Mouse (Mus musculus): ENCODE measurements at regions not wholly inside any gene's neighbourhood (a gene's known extent, or its start where the extent isn't known, plus 50 kb on each side); places are given as distances from the start of the nearest gene placed in this dataset.
A peak's percentile ranks its signal among the peaks of the same experiment; 100 is the strongest.

DNA sequence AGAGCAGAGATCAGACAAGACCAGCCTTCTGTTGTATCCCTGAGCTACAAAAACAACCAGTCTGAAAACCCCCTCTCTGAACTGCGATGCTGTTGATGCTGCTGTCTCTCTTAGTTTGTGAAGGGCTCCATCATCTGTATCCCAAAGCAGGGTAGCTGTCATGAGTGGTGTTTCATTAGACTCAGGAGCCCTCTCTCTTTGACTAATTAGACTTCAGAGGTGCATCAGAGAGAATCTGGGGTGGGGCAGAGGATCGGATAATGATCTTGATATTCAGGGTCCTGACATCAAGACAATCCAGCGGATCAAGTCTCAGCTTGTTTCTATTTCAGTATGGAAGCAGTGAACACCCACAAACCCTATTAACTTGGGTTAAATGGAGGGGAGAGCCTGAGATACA is 70.6 kb upstream of the Slc24a4 start:
- no peak for DNase-seq
- intact Hi-C loops (cut with DNase I) = no loop called here

- no peak for DNase-seq
- intact Hi-C loops (cut with DNase I) = no loop called here
Measured at GRCm38 (mm10) chr12:102058428-102058827, 70.1 kb upstream of the Slc24a4 start.

GRCm38 (mm10) chr12:102061096-102061495 is 67.4 kb upstream of the Slc24a4 start:
- DNase-seq = no peak
- intact Hi-C loops (cut with DNase I) = no loop called here

DNA sequence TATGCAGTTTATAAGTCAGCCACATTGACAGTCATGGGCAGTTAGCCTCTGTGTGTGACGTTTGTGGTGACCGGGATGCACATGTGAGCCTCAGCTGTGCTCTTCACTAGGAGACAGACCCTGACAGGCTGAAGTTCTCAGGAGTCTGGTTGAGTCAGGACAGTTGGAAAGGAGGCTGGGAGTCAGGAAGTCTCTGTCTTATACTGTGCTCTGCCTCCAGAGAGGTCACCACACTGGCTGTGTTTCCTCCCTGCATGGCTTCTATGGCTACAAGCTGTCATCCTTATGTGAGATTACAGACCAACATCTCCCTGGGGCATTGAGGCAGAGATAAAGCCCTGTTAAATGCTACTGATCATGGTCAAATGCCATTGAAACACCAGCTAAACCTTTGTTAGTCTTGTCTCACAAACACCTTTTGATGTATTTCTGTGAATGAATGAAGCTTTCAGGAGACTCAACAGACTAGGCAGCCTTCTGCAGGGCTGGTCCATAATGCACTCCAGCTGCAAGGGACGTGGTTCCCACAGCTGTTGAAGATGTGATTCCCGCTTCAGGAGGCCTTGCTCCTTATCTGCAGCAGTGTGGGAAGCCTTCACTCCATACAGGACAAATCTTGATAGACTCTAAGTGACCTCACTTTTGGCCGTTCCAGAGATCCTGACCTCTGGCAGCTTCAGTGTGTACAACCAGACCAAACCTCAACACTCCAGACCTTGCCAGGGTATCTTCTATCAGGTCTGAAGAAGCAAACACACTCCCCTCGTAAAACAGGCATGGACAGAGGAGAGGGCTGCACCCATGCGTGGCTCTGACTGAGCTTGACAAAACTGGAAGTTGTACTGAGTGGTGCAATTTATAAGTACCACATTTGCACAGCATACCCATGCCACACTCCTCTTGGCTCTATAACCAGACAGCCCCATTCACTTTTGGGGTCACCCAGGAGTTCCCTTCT is 66.6 kb upstream of the Slc24a4 start:
- peak in 1 of 2 experiments; percentile 3 for DNase-seq
- intact Hi-C loops (cut with DNase I) = no loop called here

DNA sequence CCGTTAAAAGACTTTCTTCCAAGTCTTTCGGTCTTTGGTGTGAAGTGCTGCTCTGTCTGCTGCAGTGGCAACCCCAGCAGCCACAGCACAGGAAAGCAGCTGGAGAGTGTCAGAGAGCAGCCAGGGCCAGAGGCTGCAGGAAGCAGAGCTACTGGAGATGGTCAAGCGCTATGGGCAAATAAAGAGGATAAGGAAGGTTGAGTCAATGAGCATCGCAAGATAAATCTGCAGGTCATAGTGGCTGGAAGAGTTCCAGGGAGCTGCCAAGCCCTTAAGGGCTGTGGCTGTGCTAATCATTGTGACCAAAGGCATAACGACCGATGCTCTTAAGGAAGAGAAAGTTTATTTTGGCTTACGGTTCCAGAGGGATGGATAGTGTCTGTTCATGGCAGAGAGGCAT is 65.9 kb upstream of the Slc24a4 start:
- DNase-seq = no peak
- intact Hi-C loops (cut with DNase I) = no loop called here

DNA sequence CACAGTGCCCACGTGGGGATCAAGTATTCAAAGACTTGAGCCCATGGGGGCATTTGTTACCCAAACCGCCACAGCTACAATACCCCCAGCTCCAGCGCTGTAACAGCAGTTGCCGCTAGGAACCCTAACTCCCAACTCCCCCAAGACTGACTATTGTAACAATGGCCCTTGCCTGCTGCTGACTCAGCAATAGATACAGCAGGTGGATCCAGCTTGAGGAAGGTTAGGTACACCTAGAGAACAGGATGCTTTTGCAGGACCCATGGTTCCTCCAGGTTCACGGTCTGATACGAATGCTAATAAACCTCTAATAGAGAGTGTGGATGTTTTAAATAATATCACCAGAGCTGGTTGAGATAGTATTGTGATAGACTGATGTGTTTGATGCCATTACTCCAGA is 65.3 kb upstream of the Slc24a4 start:
- intact Hi-C loops (cut with DNase I) = no loop called here

GRCm38 (mm10) chr12:102064710-102065325 is 63.7 kb upstream of the Slc24a4 start:
- DNase-seq = no peak
- intact Hi-C loops (cut with DNase I) = no loop called here

More for the DNA sequence above, 65.3 kb upstream of the Slc24a4 start:
- no peak for DNase-seq

GRCm38 (mm10) chr12:102067685-102068084 is 60.8 kb upstream of the Slc24a4 start:
- intact Hi-C loops (cut with DNase I) = no loop called here
- DNase-seq = no peak

DNA sequence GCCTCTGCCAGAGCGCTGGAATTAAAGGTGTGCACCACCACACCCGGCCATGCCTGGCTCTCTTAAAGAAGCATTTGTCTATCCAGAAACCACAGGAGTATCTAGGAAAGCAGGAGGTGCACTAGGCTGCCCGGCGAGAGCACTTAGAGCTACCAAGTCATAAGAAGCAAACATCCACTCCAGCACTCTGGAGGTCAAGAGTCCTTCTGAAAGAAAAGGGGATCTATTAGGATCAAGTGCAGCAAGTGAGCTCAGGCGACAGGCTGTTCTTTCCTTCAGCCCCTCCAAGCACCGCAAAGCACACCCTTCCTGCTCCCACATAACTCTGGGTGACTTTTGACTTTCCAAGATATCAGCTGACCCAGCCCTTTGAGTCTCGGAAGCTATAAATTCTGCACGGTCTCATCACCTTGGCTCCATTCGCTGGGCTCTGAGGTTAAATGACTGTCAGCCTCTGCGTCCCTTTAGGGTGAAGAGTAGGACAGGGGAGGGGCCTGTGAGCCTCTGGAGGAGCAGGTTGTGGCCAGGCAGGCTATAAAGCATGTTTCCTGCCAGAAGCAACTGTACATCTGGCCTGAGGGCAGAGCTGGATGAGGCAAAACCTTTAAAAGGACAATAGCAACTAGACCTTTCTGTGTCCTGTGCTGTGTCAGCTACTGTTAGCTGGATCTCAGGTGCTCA is 58.9 kb upstream of the Slc24a4 start:
- intact Hi-C loops (cut with DNase I) = no loop called here
- DNase-seq = no peak

DNA sequence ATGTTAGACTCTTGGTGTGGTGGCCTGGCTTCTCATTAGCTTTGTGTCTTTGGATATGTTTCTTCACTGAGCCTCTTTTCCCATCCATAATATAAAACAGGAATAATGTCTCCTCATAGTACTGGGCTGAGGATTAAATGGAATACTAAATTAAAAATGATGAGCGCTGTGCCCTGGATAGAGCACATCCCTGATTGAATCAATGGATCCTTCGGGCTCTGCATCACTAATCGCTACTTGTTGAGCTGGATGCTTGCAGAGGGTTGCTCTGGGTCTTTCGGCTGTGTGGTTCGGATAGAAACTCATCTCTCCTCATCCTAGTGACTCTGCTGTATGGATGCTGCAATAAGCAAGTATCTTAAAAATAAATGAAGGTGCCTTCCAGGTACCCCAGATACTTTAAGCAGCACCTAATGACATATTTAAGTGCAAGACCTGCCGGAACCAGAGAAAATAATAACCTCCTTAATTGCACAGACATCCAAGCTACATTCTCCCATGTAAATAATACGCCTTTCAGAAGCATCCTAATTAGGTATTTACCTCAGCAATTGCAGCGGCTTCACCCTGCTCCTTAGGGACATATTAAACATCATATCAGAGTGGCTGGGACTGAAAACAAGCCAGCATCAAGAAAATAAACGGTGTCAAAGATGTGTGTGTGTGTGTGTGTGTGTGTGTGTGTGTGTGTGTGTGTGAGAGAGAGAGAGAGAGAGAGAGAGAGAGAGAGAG is 56.5 kb upstream of the Slc24a4 start:
- DNase-seq = no peak
- intact Hi-C loops (cut with DNase I) = no loop called here

- DNase-seq = no peak
- intact Hi-C loops (cut with DNase I) = no loop called here
Measured at GRCm38 (mm10) chr12:102073540-102073939, 55.0 kb upstream of the Slc24a4 start.

GRCm38 (mm10) chr12:102076298-102076697 is 52.2 kb upstream of the Slc24a4 start:
- intact Hi-C loops (cut with DNase I) = no loop called here
- DNase-seq = no peak

Data from heart, postnatal 36 days (tissue).